Mouse (Mus musculus): ENCODE data around the gene Slit3. TPM values are rescaled to one million over a fixed set of nuclear protein-coding genes. Genes with fewer than 3 reads are reported as not detected.

The Slit3 gene
- total RNA-seq, 2 experiments from 2014 or later: 28.7 to 31.3 TPM

DNA sequence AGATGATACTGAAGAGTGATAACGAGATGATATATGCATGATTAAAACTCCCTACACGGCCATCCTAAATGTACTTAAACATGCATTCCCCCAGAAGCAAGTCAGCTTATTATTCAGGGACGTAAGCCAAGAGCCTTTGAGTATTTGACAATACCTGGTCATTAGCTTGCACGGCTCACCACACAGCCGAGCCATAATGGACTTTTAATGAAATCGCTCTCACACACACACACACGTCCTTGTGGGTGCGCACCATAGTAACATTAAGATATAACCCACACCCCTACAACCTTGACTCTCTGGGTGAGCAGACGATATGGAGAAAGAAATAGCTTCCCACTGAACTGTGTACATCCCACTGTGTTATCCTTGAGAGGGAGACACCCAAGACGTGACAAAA lies 82.6 kb downstream of the Slit3 start:
- DNase-seq: no peak

DNA sequence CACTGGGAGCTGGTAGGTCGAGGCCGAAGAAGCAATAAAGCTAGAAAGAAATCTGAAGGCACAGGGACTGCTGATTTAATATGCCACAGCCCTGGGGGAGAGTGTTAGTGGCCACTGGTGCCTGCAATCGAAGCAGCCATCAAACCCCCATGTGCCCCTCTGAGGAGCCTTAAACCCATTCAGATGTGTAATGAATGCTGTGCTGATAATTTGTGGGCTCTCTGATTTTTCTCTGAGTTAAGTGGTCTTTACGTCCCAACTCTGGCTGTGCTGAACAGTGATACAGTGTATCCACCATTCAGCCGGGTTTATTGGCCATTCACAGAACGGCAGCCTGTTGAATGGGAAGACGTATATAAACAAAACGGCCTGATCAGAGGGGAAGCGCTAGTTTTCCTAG lies 83.1 kb downstream of the Slit3 start:
- DNase-seq: no peak

DNA sequence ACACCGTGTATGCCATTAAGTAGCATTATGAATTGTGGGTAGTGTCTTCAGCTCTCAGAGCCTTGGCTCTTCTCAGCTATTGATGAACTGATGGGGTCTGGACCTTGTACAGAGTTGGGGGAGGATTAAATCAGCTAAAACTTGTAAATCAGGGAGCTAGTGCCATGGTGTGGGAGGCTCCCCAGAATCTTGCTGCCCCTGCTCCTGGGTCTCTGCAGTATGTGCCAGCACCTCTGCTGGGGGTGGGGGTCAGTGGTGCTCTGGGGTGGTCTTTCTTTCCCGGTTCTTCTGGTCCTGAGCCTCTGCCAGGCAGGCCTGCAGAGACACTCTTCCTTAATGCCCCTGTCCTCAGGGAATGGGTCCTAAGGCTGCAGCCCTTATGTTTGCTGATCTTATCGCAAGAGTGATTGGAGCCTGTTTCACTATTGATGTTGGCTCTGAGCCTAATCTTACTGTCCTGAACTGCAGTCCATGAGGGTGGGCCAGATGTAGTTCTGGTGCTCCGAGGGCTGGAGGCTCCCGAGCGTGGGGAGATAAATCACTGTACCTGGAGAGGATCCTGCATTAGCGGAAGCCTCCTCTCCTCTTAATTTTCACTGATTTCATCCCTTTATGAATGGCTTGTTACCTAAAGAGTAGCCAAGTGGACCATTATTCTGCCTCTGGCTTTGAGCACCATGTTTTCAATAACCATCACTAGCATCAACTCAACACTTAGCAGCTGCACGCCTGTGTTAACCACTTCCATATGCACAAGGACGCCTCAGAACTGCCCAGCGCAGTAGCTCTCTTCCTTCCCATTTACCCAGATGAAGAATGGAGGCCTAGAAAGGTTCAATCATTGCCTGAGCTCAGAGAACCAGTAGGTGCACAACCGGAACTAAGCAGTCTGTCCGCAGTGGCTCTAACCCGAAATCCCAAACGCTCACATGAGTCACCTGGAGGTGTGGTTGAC lies 90.0 kb downstream of the Slit3 start:
- DNase-seq: no peak

DNA sequence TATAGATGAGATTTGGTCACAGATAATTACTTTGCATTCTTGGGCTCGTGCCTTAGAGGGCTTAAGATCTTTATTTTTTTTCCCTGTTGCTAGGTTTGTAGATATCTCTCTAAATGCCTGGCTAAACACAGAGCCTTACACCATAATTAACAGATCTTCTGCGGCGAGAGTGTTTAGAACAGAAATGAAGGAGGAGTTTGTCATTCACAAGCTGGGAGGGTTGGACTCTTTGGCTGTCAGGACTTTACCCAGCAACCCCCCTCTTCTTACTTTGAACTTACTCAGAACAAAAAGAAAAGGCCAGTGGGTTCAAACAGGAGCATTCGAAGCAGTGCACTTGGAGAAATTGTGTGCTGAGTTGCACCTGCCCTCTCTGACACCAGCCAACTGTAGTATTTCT lies 103.0 kb downstream of the Slit3 start:
- DNase-seq: no peak

DNA sequence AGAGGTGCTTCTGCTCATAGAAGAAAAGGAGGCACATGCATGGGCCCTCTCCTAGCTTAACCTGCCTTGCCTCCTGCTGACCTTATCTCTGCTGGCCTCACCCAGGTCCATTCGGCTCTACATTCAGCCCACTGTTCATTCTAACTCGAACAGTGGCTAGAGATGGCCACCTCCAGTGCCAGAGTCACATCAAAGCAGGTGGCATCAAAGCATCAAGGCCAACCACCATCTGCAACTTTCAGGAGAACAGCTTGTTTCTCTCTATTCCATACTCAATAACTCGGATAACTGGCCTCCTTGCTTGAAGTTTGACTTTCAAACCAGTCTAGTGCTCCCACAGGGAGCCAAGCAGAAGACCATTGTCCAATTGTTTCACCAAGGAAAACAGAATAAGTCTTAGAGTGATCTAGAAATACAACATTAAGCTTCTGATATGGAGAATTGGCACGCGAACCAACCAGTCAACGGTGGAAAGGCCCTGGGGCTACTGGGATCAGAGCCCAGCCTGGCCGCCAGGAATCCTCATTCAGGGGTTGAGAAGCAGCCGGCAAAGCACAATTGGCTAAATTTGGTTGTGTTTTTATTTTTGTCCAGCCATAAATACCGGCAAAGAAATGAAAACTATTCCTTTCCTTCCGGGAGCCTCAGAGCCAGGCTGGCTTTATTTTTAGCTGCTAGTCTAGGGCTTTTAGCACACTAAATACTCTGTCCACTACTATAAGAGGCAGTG lies 110.5 kb downstream of the Slit3 start:
- DNase-seq: peak; percentile 33

DNA sequence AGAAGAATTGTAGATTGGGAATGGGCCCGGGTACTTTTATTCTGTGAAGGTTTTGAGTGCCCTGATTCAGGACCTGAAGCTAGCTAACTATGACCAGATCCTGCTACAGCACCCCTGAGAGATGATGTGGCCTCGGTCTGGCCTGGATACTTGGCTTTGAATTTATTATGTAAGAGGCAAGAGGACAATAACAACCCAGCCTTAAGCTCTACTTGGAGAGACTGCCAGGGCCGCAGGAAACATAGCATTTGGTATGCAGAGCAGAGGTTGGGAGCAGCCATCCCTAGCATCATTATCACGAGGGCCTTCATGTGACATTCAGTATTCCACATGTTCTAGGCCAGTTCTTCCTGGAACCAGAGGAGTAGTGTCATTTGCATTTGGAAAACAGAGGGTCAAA lies 111.3 kb downstream of the Slit3 start:
- DNase-seq: no peak

DNA sequence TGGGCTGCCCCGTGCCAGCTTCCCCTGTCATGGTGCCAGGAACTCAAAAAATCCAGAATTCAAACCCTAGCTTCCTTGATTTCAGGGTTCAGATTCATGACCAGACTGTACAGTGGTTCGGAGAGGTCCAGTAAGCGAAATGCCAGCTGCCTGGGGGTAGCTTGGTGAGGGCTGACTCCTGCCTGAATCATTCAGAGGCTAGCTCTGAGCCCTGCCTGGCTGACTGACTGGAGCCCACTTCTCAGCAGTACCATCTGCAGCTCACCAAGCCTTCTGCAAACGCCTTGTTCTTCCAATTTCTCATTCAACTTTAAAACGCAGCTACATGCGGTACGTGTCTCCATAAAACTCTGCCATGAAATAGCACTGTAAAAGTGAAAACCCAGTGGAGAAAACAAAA lies 120.4 kb downstream of the Slit3 start:
- no peak for DNase-seq

DNA sequence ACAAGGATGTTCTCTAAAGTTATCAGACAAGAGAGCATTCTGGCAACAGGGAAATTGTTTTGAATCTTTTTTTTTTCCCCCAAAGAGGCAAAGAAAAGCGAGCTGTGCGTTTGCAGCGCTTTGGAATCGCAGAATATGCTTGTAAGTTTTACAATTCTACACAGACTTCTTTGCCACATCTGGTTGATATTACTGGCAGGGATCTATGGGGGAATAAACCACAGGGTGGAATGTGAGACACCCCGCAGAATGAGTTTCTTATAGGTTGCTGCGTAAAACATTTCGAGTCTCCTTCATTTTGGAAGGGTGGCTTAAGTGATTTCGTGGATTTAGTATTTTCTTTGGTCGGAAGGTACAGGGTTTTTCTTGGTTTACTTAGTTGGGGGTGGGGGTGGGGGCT lies 122.6 kb downstream of the Slit3 start:
- no peak for DNase-seq

DNA sequence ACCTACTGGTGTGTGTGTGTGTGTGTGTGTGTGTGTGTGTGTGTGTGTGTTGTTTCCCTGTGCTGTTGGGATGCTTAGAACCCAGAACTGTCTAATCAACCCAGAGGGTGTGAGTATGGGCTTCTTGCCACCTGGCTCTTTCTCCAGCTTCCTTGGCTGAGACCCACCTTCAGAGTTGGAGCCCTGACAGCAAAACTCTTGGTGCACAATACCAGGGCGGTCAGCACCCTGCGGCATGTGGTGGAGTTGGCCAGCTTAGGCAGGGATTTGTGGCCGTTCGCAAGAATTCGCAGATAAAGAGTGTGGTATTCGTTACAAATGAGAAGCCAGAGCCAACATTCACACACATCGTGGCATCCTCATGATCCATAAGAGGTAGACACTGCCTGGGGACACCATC lies 123.5 kb downstream of the Slit3 start:
- DNase-seq: peak; percentile 66

DNA sequence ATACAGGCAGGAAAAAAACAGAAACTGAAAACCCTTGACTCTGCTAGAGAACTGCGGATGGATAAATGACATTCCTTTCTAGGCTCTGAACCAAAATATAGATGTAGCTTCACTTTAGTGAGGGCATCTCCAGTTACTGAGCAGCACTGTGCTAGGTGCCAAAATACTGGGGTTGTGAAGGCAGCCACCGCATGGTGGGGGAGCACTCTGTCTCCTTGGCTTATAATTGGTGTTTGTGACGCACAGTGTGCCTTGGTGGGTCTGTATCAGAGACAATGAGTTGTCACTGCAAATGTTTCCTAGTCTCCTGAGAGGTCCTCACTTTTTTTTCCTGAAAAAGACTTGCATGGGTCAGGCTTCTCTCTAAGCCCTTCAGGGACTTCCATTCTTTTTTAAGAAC lies 125.6 kb downstream of the Slit3 start:
- no peak for DNase-seq

DNA sequence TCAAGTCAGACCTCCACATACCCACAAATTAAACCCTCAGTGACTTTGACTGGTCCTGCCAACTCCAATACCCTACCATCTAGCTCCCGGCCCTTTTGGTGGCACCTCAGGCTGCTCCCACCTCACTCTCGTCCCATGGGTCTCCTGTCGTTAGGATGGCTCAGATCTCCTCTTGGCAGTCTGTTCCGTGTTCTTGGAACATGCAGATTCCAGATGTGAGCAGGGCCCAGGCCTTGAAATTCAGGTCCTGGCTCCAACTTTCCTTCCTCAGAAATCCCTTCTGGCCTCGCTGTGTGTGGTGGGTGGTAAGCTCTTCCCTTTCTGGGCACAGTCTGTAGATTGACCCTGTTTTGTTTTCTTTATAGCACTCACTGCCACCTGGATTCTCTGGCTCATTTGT lies 127.1 kb downstream of the Slit3 start:
- DNase-seq: no peak

DNA sequence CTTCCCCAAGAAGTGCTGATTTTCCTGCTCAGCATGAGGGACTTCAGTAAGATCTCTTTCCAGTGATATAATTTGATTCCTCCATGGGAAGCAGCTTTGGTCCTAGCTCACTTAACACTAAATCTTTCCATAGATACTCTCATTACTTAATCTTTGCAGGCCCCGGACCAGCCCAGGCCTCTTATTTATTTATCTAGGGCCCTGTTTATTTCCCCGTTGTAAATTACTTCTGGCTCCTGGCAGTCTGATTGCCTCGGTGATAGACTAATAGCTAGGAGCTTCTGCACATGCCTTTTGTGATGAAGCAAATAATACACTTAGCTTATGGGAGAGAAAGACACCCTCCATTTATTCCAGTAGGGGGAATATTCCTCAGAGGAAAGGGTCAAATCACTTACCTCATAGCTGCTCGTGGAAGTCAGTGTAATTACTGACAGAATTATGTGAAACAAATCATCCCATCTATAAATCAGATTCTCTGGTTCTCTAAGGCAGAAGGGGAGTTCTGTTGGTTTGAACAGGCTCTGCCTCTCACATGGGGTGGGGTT lies 129.9 kb downstream of the Slit3 start:
- DNase-seq: no peak

DNA sequence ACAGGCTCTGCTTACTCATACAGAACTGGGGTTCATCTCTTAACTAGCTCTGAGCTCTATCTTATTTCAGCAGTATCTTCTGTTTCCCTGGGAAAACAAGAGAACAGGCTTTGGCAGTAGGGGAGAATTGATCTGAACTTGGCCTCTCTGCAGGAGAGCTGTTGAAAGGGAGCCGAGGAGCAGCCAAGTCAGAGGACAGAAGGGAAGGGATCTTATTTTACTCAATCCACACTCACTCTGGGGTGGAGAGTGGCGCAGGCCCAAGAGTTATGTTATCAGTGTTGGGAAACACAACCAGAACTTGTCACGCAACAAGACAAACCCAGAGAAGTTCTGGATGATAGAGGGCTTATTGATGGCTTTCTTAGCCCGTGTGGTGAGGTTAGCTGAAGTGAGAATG lies 130.9 kb downstream of the Slit3 start:
- DNase-seq: peak; percentile 56

DNA sequence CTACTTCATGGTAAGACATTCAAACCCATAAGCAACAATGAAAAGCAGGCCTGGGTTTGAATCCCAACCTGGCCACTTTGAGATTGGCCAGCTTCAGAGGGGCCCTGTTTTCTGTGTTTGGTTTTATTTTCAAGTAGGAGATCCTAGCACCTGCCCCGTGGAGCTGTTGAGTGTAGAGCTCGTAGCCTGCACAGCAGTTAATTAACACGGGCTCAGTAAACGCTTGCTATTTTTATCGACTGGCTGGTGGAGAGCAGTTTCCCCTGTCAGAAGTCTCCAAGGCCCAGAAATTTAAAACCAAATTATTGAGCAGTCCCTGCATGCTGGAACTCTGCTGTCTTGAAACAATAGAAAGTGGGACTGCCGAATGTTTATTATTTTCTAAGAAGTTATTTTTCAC lies 136.3 kb downstream of the Slit3 start:
- no peak for DNase-seq

DNA sequence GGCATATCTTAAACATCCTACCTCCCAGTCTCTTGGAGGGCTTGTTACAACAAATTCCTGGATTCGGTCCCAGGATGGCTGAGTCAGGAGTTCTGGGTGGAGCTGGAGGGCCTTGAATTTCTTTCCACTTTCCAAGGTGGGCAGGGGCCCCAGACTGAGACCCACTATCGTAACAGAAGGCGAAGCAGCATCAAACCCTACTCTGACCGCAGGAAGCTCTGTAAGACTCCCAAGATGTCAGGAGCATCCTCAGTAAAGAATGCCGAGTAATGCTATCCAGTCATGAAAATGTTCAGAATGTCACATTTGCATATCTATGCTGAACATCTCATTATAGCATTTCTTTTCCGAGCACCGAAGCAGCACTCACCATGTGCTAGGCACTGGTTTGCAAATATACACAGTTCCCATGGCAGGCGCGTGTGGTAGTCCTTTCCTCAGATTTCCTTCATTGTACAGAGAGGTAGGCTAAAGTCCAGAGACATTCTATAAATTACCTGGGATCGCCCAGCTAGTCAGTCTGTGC lies 140.6 kb downstream of the Slit3 start:
- no peak for DNase-seq

DNA sequence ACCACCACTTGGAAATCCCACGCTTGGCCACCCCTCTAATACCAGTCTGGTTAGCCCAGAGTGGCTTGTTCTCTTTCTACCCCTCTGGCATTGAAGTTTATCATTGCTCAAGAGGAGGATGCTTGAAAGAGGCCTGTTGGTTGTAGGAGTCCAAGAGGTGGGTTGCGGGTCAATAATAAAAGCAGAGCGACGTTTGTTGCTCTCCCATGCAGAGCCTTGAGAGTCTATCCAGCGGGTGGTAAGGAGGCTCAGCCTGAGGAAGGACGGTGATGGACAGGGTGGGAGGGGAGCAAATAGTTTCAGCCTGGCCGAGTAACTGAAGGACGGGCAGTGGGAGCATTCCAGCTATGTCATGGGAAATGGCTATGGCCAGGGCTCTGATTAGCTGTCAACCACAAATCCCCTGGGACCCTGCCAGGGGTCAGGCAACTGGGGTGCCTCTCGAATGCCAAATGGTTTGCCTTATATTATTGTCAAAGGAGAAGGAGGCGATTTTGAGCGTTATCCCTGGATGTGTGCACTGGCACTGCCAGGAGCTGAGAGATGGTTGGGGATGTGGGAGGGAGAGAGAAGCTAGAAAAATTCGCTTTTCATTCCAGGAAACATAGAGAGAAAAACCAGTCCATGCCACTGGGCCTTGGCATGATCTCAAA lies 141.4 kb downstream of the Slit3 start:
- peak; percentile 23 for DNase-seq

DNA sequence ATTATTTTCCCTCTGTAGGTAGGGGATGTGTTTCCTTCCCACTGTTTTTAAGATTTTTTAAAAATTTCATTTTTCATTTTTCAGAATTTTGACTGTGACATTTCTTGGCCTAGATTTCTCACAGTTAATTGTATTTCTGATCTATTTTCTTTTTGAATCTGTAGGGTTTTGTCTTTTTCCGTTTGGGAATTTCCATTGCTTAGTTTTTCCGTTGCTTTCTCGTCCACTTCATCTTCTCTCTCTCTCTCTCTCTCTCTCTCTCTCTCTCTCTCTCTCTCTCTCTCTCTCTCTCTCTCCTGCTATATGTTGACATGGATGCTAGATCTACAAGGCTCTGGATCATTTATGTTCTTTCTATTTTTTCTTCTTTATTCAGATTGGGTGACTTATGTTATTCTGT lies 143.7 kb downstream of the Slit3 start:
- no peak for DNase-seq

DNA sequence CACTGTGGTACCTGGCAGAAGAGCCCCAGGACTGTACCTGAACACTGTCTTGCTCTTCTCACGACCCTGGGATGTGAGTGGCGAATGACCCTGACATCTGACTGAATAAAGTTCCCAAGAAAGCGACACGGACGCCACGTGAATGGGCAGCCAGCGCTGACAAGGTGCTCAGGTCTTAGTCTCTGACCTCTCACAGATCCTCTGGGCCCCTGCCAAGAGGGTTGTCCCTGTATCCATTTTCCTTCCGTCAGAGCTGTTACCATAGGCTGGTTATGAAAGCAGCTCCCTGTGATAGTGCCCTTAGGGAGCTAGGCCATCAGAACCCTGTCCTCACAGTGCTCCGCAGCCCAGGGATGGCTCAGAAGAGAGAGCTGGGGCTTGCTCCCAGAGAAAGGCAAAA lies 149.4 kb downstream of the Slit3 start:
- peak; percentile 37 for DNase-seq

DNA sequence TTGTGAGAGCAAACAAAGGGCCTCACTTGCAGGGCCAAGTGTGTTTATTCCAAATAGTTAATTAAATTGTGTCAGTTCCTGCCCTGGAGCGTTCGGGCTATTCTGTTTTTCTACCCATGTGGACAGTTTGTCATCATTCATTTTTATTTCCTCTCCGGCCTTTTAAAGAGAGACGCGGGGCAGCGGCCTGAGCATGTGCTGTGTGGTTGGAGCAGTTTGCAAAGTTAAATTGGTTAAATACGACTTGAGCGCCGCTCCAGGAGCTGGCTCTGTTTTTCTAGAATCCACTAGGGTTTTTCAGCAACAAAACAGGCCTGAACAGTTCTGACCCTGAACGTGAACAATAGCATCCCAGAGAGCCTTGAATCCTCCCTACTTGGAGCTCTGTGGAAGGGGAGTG lies 152.4 kb downstream of the Slit3 start:
- no peak for DNase-seq

DNA sequence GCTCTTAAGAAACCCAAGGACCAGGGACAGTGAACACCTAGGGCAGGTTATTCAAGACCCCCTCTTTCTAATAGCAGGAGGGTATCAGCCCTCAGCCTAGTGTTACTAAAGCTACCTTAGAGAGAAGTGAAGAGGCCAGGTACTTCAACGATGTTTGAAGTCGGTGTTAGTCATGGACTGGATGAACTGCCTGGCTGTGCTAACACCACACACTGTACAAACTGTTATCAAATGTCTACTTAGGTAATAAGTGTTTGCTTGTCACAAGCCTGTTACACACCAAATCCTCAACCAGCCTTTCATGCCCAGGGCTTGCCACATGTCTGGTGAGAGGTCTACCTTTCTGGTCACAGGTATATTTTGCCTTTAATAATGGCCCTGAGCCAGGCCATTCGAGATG lies 153.0 kb downstream of the Slit3 start:
- no peak for DNase-seq

DNA sequence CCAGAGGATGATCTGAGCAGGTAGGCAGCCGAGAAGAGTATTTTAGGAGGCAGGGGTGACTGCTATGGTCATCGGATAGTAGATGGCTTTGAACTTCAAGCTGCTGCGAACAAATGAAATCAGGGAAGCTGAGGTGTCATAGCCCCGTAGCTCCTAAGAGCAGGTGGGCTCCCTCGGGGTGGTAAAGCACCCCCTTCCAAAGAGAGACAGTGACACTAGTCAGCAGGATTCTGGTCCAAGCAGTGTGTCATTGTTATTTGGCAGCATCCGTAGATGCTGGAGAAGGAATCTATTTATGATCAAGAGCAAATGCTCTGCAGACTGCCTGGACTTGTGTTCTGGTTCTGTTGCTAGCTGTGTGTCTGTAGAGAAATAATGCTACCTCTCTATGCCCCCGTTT lies 154.3 kb downstream of the Slit3 start:
- no peak for DNase-seq

DNA sequence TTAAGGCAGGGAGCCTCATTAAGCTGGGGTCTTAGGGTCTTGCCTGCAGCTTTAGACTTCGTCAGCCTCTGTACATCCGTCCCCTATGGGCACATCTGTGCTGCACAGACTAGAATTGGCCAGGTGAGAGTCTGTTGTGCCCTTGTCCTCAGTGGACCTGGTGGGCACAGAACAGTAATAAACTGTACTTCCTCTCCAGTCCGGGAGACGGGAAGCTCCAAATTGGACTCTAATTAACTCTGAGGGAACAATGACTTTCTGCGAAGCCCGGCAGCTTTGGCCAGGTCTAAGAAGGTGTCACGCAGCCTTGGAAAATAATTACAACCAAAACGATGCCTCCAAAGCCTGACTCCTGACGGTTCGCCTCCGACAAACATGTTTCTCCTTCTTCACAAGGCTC lies 155.0 kb downstream of the Slit3 start:
- DNase-seq: no peak
